Mouse (Mus musculus) G1E (cell line): ENCODE measurements around the gene Gm17581. TPM values are rescaled to one million over a fixed set of nuclear protein-coding genes. Genes with fewer than 3 reads are reported as not detected.

ENCODE experiments used
- ATAC-seq: 2 replicates; pipeline ENCODE4 v1.8.0; 2016; ENCODE audit warnings: mild to moderate bottlenecking; ENCODE audit not compliant: insufficient number of reproducible peaks, poor library complexity, low FRiP score, severe bottlenecking; ENCODE audit errors: extremely low read depth
- DNase-seq: peaks from one replicate; pipeline ENCODE4 v3.0.0; 2012; ENCODE audit warnings: low spot score
- H3K27me3 ChIP-seq: 2 replicates; pipeline ENCODE4 v1.6.1; 2012; ENCODE audit warnings: mild to moderate bottlenecking, low read length, inconsistent platforms; ENCODE audit not compliant: insufficient read depth
- H3K36me3 ChIP-seq: replicated peaks from 2 replicates; pipeline ENCODE3; 2012; ENCODE audit warnings: mild to moderate bottlenecking, inconsistent platforms
- H3K4me1 ChIP-seq: 2 replicates; pipeline ENCODE4 v1.6.1; 2012; ENCODE audit warnings: low read depth, low read length, inconsistent platforms, mixed read lengths; ENCODE audit not compliant: insufficient read depth
- H3K4me3 ChIP-seq: 2 replicates; pipeline ENCODE4 v1.5.1; 2012; ENCODE audit warnings: low read depth, mild to moderate bottlenecking, inconsistent platforms, low read length, moderate library complexity, mixed read lengths
- H3K9me3 ChIP-seq: replicated peaks from 2 replicates; pipeline ENCODE4 v1.6.1; 2012; ENCODE audit warnings: inconsistent platforms
- CTCF ChIP-seq: IDR thresholded peaks from 2 replicates; pipeline ENCODE4 v1.5.1; 2012; ENCODE audit warnings: low read depth, low read length, inconsistent platforms, mixed read lengths
- GATA1 ChIP-seq: IDR thresholded peaks from 2 replicates; pipeline ENCODE4 v1.6.1; 2012; ENCODE audit warnings: borderline replicate concordance, low read length, inconsistent platforms, mixed read lengths
- GATA2 ChIP-seq: IDR thresholded peaks from 2 replicates; pipeline ENCODE4 v1.6.1; 2012; ENCODE audit warnings: low read depth, low read length, inconsistent platforms, borderline replicate concordance
- POLR2AphosphoS5 ChIP-seq: IDR thresholded peaks from 2 replicates; pipeline ENCODE4 v1.6.1; 2012; ENCODE audit warnings: low read depth, low read length, inconsistent platforms; ENCODE audit not compliant: insufficient replicate concordance
- TAL1 ChIP-seq: conservative IDR thresholded peaks from 2 replicates; pipeline ENCODE4 v1.6.1; 2012; ENCODE audit warnings: low read depth, low read length, inconsistent platforms, mixed read lengths
- polyA plus RNA-seq: library from polyadenylated mRNA; stranded (reverse); fragments of >175 nt; gene quantifications from 2 replicates; pipeline ENCODE4 v1.2.3, GENCODE M21; 2012
- total RNA-seq, 2 experiments: library from RNA; stranded (forward) in 1 of 2; stranded (reverse) in 1 of 2; fragments of 200-1000 nt in 1 of 2; fragments of >200 nt in 1 of 2; fragmentation: Nextera tagmentation in 1 of 2; gene quantifications; 2 replicates each; pipeline ENCODE4 v1.2.3; 2014 to 2017

Gene Gm17581
- total and polyA plus RNA-seq, 3 experiments = not detected

- no peak for DNase-seq
- no peak overlapping the region; the same call in 1 of the 2 replicates for H3K4me3 ChIP-seq
- TF ChIP-seq GATA2 (no peak), POLR2AphosphoS5 (no peak), CTCF (no peak), TAL1 (no peak), GATA1 (no peak)
- peaks cover 43% of the 10 kb centered on the region for H3K4me1 ChIP-seq
- no peaks in the 10 kb centered on the region for H3K9me3 ChIP-seq
- H3K27me3 ChIP-seq = peaks cover 37% of the 10 kb centered on the region
- no peak for ATAC-seq
- no peaks in the 10 kb centered on the region for H3K36me3 ChIP-seq
Measured at GRCm38 (mm10) chr2:155743351-155743750, 7.7 kb upstream of the Gm17581 start.

GRCm38 (mm10) chr2:155742931-155743337 lies 7.3 kb upstream of the Gm17581 start:
- Histone ChIP-seq H3K4me3 (peak overlapping the region; percentile 63; the same call in 1 of the 2 replicates), H3K9me3 (no peaks in the 10 kb centered on the region), H3K36me3 (no peaks in the 10 kb centered on the region), H3K27me3 (peaks cover 37% of the 10 kb centered on the region), H3K4me1 (peaks cover 47% of the 10 kb centered on the region)
- no peak for TF ChIP-seq GATA1
- peak; percentile 38; the same call in 1 of the 2 replicates for TF ChIP-seq TAL1
- TF ChIP-seq GATA2 = no peak
- no peak for TF ChIP-seq POLR2AphosphoS5
- ATAC-seq = peak; percentile 72
- DNase-seq = peak; percentile 56

- Histone ChIP-seq H3K4me3 (peak overlapping the region; percentile 22; the same call in 1 of the 2 replicates), H3K9me3 (no peaks in the 10 kb centered on the region), H3K4me1 (peaks cover 53% of the 10 kb centered on the region), H3K36me3 (no peaks in the 10 kb centered on the region), H3K27me3 (peaks cover 32% of the 10 kb centered on the region)
- no peak for ATAC-seq
- no peak for TF ChIP-seq GATA2
- no peak for TF ChIP-seq TAL1
- no peak for TF ChIP-seq POLR2AphosphoS5
- no peak for TF ChIP-seq GATA1
- no peak for TF ChIP-seq CTCF
- DNase-seq = no peak
Measured at GRCm38 (mm10) chr2:155742211-155742610, 6.5 kb upstream of the Gm17581 start.

- TF ChIP-seq GATA1 = no peak
- peaks cover 4% of the 10 kb centered on the region for H3K27me3 ChIP-seq
- DNase-seq = no peak
- ATAC-seq = no peak
- peaks cover 38% of the 10 kb centered on the region for H3K4me1 ChIP-seq
- no peak overlapping the region for H3K4me3 ChIP-seq
- no peaks in the 10 kb centered on the region for H3K9me3 ChIP-seq
- no peaks in the 10 kb centered on the region for H3K36me3 ChIP-seq
Measured at GRCm38 (mm10) chr2:155737803-155738202, 2.1 kb upstream of the Gm17581 start.

GRCm38 (mm10) chr2:155736936-155737335 lies 1.3 kb upstream of the Gm17581 start:
- Histone ChIP-seq H3K4me1 (peaks cover 31% of the 10 kb centered on the region), H3K9me3 (no peaks in the 10 kb centered on the region), H3K27me3 (no peaks in the 10 kb centered on the region; the same call in 1 of the 2 replicates), H3K4me3 (no peak overlapping the region), H3K36me3 (no peaks in the 10 kb centered on the region)
- no peak for DNase-seq
- no peak for ATAC-seq
- TF ChIP-seq CTCF (no peak), GATA1 (no peak), TAL1 (no peak), POLR2AphosphoS5 (no peak), GATA2 (no peak)

- ATAC-seq (no peak), DNase-seq (no peak)
- Histone ChIP-seq H3K27me3 (no peaks in the 10 kb centered on the region; the same call in 1 of the 2 replicates), H3K36me3 (no peaks in the 10 kb centered on the region), H3K4me3 (no peak overlapping the region), H3K4me1 (peaks cover 35% of the 10 kb centered on the region), H3K9me3 (no peaks in the 10 kb centered on the region)
- no peak for TF ChIP-seq TAL1
- TF ChIP-seq POLR2AphosphoS5 = no peak
- TF ChIP-seq GATA2 = no peak
- TF ChIP-seq GATA1 = no peak
- no peak for TF ChIP-seq CTCF
Measured at GRCm38 (mm10) chr2:155735080-155735479, 586 bp downstream of the Gm17581 start.

GRCm38 (mm10) chr2:155729158-155729645 lies 6.5 kb downstream of the Gm17581 start, which contains the start of gene Edem2:
TSS of gene Edem2 (minus strand) at chr2:155729475.
- Histone ChIP-seq H3K4me3 (peak within 1 kb of the TSS; percentile 99), H3K36me3 (peaks cover 28% of the 10 kb centered on the region), H3K27me3 (no peaks in the 10 kb centered on the region), H3K4me1 (peaks cover 46% of the 10 kb centered on the region), H3K9me3 (no peaks in the 10 kb centered on the region)
- ATAC-seq (peak; percentile 91), DNase-seq (peak; percentile 94)
- TF ChIP-seq POLR2AphosphoS5 (no peak), TAL1 (no peak), GATA1 (no peak), GATA2 (no peak), CTCF (no peak)
